Mouse (Mus musculus) lung, adult 2 months (tissue): Measurements from ENCODE around the gene Plekha6.

Experiments used
- CTCF ChIP-seq: fragments of 200-500 bp; IDR thresholded peaks from 2 replicates; pipeline ENCODE4 v1.5.1; 2011; ENCODE audit warnings: mild to moderate bottlenecking, low read length, control low read depth; ENCODE audit not compliant: insufficient read depth
- POLR2A ChIP-seq: fragments of 200-500 bp; IDR thresholded peaks from 2 replicates; pipeline ENCODE4 v1.6.1; 2011; ENCODE audit warnings: low read depth, mild to moderate bottlenecking, control low read depth, low read length, borderline replicate concordance; ENCODE audit errors: extremely low read depth

- TF ChIP-seq CTCF: no peak
- TF ChIP-seq POLR2A: no peak
Observed at GRCm38 (mm10) chr1:133328299-133328795, 164.3 kb downstream of the Plekha6 start.
